Mouse (Mus musculus) heart, embryonic 11.5 days (tissue): ENCODE data around the gene Cog5. TPM values are rescaled to one million over a fixed set of nuclear protein-coding genes. Genes with fewer than 3 reads are reported as not detected.

Source experiments
- ATAC-seq: fragments of 200-750 bp; cut with Nextera tagmentation; replicated peaks from 2 replicates; pipeline ENCODE4 v1.8.0; 2017; ENCODE audit warnings: moderate library complexity; ENCODE audit not compliant: insufficient number of reproducible peaks, low FRiP score, low TSS enrichment
- H3K27ac ChIP-seq: fragments of 300-500 bp; sonication (generic); 2 replicates; pipeline ENCODE4 v1.5.1; 2014; ENCODE audit warnings: mild to moderate bottlenecking, low read depth, low read length
- H3K27me3 ChIP-seq: fragments of 300-500 bp; sonication (generic); 2 replicates; pipeline ENCODE4 v1.6.1; 2014; ENCODE audit warnings: mild to moderate bottlenecking, low read length, mixed read lengths; ENCODE audit not compliant: control insufficient read depth, insufficient read depth
- H3K36me3 ChIP-seq: fragments of 300-500 bp; sonication (generic); 2 replicates; pipeline ENCODE4 v1.6.1; 2014; ENCODE audit warnings: mild to moderate bottlenecking, low read length, moderate library complexity, mixed read lengths; ENCODE audit not compliant: control insufficient read depth, insufficient read depth
- H3K4me1 ChIP-seq: fragments of 300-500 bp; sonication (generic); 2 replicates; pipeline ENCODE4 v1.6.1; 2014; ENCODE audit warnings: low read length; ENCODE audit not compliant: control insufficient read depth, insufficient read depth
- H3K4me2 ChIP-seq: fragments of 300-500 bp; sonication (generic); 2 replicates; pipeline ENCODE4 v1.6.1; 2014; ENCODE audit warnings: mild to moderate bottlenecking, moderate library complexity
- H3K4me3 ChIP-seq: fragments of 300-500 bp; sonication (generic); 2 replicates; pipeline ENCODE4 v1.5.1; 2014; ENCODE audit warnings: low read depth, low read length
- H3K9ac ChIP-seq: fragments of 300-500 bp; sonication (generic); 2 replicates; pipeline ENCODE4 v1.6.1; 2014; ENCODE audit warnings: mild to moderate bottlenecking, low read depth, low read length, moderate library complexity
- H3K9me3 ChIP-seq: fragments of 300-500 bp; sonication (generic); replicated peaks from 2 replicates; pipeline ENCODE4 v1.6.1; 2016; ENCODE audit warnings: low read length; ENCODE audit not compliant: control insufficient read depth
- WGBS: fragments of 180-500 bp; shearing (Covaris S2); extraction: QIAGEN DNeasy Blood & Tissue Kit; methylation state at CpG from one replicate; pipeline ENCODE4 v1.1.7; 2014; ENCODE audit not compliant: insufficient replicate concordance; 5-methylcytosine and 5-hydroxymethylcytosine counted together
- polyA plus RNA-seq: library from polyadenylated mRNA; unstranded; fragments of >200 nt; fragmentation: Nextera tagmentation; extraction: Ambion mirVana; gene quantifications from 2 replicates; pipeline ENCODE4 v1.2.1, GENCODE M21; 2014

Cog5 gene
- polyA plus RNA-seq, 1 experiment from 2014 or later = 32.3 TPM

DNA sequence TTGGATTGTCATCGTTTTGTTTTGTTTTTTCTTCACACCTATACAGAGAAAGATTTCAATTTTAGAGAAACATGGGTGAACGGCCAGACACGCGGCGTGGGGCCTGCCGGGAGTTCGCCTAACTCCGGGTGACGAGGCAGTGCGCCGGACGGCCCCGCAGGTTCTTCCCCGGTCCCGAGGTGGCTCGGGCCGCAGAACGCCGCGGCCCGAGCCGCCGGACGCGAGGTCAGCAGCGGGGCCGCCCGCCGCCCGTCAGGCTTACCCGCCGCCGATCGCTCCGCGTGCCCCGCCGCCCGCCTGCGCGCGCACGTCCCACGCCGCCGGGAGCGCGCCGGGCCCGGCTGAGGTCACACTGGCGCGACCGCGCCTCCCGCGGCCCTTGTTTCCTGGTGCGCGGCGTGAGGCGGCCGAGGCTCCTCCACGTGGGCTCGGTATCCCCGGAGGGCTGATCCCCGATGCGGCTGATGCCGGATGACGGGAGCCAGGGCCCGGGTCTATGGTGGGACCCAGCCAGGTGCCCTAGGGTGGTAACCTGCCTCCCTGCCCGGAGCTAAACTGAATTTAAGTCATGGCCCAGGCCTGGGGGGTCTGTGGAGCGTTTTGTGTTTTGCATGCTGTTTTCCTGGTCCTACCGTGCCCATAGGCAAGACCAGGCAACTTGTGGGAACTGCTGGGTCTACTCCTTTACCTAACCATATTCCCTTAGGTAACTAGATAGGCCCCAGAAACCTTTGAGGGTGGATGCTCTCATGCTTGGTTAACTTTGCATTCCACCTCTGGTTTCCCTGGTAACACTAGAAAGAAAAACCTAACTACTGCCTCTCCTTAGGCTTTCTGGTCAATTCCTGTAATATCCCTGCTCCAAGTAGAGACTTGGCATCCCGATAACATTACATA, 20.1 kb upstream of the Cog5 start, which contains the start of gene Bcap29:
Gene Bcap29 (minus strand): TSS at position 316 of the 897 bp plus-strand sequence.
- Histone ChIP-seq H3K4me3 (peak within 1 kb of the TSS; percentile 66), H3K27me3 (no peaks in the 10 kb centered on the region), H3K9me3 (no peaks in the 10 kb centered on the region), H3K4me1 (peaks cover 6% of the 10 kb centered on the region; the same call in 1 of the 2 replicates), H3K4me2 (peak within 1 kb of the TSS; percentile 86), H3K36me3 (no peaks in the 10 kb centered on the region), H3K9ac (peak within 1 kb of the TSS; percentile 92), H3K27ac (0 out of 2 replicates have a peak within 1 kb of the TSS, but pooled peaks have one; percentile 59)
- ATAC-seq = peak; percentile 80
- 2% methylated on average over 58 of the region's 73 CpGs for WGBS

DNA sequence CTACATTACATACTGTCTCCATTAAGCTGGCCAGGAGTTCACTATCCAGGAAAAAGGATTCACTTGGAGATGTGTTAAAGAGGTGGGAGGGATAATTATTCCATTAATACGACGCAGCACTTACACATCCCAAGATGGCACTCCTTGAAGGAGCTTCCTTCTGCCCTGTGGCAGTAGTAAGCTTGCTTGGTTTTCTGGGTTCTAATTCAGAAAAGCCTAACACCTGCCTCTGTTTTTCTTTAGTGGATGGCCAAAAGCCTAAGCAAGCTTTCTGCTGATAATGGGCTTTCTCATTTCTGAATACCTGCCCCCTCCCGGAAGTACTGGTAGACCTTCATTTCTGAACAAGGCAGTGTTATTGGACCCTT, 19.4 kb upstream of the Cog5 start:
- H3K4me1 ChIP-seq = peaks cover 6% of the 10 kb centered on the region; the same call in 1 of the 2 replicates
- no peaks in the 10 kb centered on the region for H3K36me3 ChIP-seq
- peak overlapping the region; percentile 86; the same call in 1 of the 2 replicates for H3K4me2 ChIP-seq
- whole genome bisulfite sequencing = 84% methylated on average over 3 of the region's 3 CpGs
- H3K27ac ChIP-seq = no peak overlapping the region
- no peaks in the 10 kb centered on the region for H3K9me3 ChIP-seq
- H3K27me3 ChIP-seq = no peaks in the 10 kb centered on the region
- no peak overlapping the region; the same call in 1 of the 2 replicates for H3K4me3 ChIP-seq
- H3K9ac ChIP-seq = peak overlapping the region; percentile 92; the same call in 1 of the 2 replicates
- no peak for ATAC-seq

DNA sequence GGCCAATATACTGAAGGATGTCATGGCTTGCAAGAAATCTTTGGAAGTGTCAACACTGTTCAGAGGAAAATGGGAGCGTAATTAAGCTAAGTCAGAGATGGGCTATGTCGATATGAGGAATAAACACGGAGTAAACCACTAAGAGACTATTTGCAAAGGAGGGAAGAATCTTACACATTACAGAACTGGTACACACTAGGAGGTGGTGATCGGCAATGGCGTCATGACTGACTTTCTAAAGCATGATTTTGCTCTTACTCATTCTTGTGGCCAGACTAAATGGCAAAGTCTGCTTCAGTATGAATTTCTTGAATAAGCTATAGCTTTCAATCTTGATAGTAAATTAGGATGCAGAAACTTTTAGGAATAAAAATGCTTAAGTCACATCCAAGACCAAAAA, 1.1 kb upstream of the Cog5 start:
- no peaks in the 10 kb centered on the region for H3K9me3 ChIP-seq
- no peaks in the 10 kb centered on the region for H3K27me3 ChIP-seq
- WGBS = 72% methylated on average over 5 of the region's 5 CpGs
- H3K27ac ChIP-seq = no peak overlapping the region
- ATAC-seq = no peak
- H3K4me3 ChIP-seq = no peak overlapping the region
- H3K4me1 ChIP-seq = peaks cover 6% of the 10 kb centered on the region; the same call in 1 of the 2 replicates
- H3K4me2 ChIP-seq = peak overlapping the region; percentile 80
- no peak overlapping the region for H3K9ac ChIP-seq
- H3K36me3 ChIP-seq = no peaks in the 10 kb centered on the region; the same call in 1 of the 2 replicates

DNA sequence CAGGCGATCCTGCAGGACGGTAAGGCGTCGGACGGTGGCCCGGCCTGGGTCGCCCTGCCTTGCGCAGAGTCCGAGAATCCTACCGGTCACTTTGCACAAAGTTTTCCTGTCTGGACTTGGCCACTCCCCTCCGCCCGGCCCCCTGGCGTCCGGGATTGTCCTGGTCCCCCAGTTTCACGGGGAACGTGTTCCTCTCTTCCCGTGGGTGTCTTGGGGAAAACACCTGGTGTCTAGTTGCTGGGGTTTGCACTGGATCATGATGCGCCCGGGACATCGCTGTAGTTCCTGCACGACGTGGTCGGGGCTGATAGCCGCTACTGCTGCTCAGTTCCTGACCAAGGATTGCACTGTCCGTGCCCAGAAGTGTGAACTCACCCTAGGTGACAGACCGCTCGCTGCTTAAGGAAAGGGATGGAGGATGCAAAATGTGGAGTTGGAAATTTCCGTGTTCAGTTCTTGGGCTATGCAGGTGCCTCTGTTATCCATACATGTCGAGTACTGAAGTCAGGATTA, 352 bp downstream of the Cog5 start:
- peak overlapping the region; percentile 80 for H3K4me2 ChIP-seq
- no peaks in the 10 kb centered on the region for H3K9me3 ChIP-seq
- H3K4me3 ChIP-seq = peak overlapping the region; percentile 84
- no peaks in the 10 kb centered on the region; the same call in 1 of the 2 replicates for H3K36me3 ChIP-seq
- H3K4me1 ChIP-seq = peaks cover 6% of the 10 kb centered on the region; the same call in 1 of the 2 replicates
- H3K27ac ChIP-seq = peak overlapping the region; percentile 88
- no peaks in the 10 kb centered on the region for H3K27me3 ChIP-seq
- peak; percentile 81 for ATAC-seq
- peak overlapping the region; percentile 85 for H3K9ac ChIP-seq
- WGBS = under 1% methylated on average over 29 of the region's 29 CpGs

DNA sequence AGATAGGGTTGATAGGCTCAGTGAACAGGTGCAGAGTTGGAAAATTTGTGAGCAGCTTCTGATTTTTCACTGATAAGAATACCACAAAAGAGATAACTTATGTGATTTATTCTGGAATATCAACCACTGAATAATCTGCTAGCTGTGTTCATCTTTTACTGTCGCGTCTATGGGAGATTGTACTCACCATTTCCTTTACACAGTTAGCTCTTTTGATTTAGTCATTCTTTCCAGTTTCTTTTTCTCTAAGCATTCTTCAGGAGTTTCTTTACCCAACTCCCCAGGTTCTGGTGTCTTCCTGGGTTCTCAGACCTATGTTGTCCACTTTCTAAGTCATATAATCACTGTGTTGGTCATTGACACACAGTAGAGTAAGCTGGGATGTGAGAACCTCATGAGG, 2.2 kb downstream of the Cog5 start:
- Histone ChIP-seq H3K9ac (no peak overlapping the region), H3K9me3 (no peaks in the 10 kb centered on the region), H3K4me1 (peaks cover 6% of the 10 kb centered on the region; the same call in 1 of the 2 replicates), H3K27ac (no peak overlapping the region), H3K27me3 (no peaks in the 10 kb centered on the region), H3K36me3 (no peaks in the 10 kb centered on the region; the same call in 1 of the 2 replicates), H3K4me2 (no peak overlapping the region), H3K4me3 (no peak overlapping the region)
- WGBS = 96% methylated on average over 2 of the region's 2 CpGs
- ATAC-seq = no peak

DNA sequence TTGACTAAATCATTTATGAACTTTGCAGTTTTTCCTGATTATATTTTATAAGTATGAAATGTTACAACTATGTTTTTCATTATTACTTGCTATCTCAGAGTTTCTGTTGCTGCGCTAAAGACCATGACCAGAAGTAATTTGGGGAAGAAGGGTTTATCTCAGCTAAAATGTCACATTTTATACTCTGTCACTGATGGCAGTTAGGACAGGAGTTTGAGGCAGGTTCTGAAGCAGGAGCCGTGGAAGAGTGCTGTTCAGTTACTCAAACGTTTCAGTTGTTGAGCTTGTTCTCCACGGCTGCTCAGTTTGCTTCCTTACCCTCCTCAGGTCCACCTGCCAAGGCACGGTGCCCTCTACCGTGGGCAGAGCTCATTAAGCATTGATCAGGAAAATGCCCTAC, 11.3 kb downstream of the Cog5 start:
- peaks cover 7% of the 10 kb centered on the region for H3K36me3 ChIP-seq
- no peaks in the 10 kb centered on the region for H3K4me1 ChIP-seq
- H3K4me3 ChIP-seq = no peak overlapping the region
- no peak overlapping the region for H3K27ac ChIP-seq
- no peak overlapping the region for H3K9ac ChIP-seq
- no peaks in the 10 kb centered on the region for H3K27me3 ChIP-seq
- 65% methylated on average over 6 of the region's 6 CpGs for WGBS
- no peaks in the 10 kb centered on the region for H3K9me3 ChIP-seq
- ATAC-seq = no peak
- no peak overlapping the region for H3K4me2 ChIP-seq

DNA sequence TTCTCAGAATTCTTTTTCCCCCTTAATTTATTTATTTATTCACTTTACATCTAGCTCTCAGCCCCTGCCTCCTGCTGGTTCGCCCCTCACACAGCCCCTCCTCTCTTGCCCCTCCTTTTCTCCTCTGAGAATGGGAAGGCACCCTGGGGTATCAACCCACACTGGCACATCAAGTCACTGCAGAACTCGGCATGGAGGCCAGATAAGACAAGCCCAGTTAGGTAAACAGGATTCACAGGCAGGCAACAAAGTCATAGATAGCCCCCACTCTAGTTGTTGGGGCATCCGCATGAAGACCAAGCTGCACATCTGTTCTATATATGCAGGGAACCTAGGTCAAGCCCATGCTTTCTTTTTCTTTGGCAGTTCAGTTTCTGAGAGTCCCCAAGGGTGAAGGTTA, 12.5 kb downstream of the Cog5 start:
- peaks cover 7% of the 10 kb centered on the region for H3K36me3 ChIP-seq
- no peaks in the 10 kb centered on the region for H3K4me1 ChIP-seq
- H3K9ac ChIP-seq = no peak overlapping the region
- no peak overlapping the region for H3K27ac ChIP-seq
- H3K4me2 ChIP-seq = no peak overlapping the region
- ATAC-seq = no peak
- WGBS = 65% methylated on average over 3 of the region's 3 CpGs
- H3K27me3 ChIP-seq = no peaks in the 10 kb centered on the region
- H3K4me3 ChIP-seq = no peak overlapping the region
- no peaks in the 10 kb centered on the region for H3K9me3 ChIP-seq

DNA sequence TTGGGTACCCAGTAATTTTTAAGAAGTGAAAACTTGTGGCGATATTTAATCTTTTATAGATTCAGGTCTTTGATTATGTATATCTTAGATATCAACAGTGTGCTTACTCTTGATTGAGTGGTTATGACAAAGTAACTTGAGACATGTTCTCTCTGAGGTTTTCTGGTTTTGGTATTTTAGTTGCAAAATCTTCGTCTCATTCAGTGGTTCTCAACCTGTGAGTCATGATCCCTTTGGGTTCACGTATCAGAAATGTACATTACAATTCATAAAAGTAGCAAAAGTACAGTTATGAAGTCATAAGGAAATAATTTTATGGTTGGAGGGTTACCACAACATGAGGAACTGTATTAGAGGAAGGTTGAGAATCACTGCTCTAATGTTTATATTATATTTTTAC, 32.0 kb downstream of the Cog5 start:
- Histone ChIP-seq H3K27me3 (no peaks in the 10 kb centered on the region), H3K4me1 (no peaks in the 10 kb centered on the region), H3K9ac (no peak overlapping the region), H3K9me3 (no peaks in the 10 kb centered on the region), H3K36me3 (no peaks in the 10 kb centered on the region), H3K4me2 (no peak overlapping the region), H3K27ac (no peak overlapping the region), H3K4me3 (no peak overlapping the region)
- WGBS = 90% methylated on average over 3 of the region's 3 CpGs
- no peak for ATAC-seq
